Mouse (Mus musculus) granulocyte monocyte progenitor cell, adult 5-6 weeks (primary cell): ENCODE measurements around the gene Togaram1. TPM values are rescaled to one million over a fixed set of nuclear protein-coding genes. Genes with fewer than 3 reads are reported as not detected.
A peak's percentile ranks its signal among the peaks of the same experiment; 100 is the strongest.

Experiments
- ATAC-seq: replicated peaks from 2 replicates; pipeline ENCODE4 v1.8.0; 2016; ENCODE audit warnings: mild to moderate bottlenecking, moderate TSS enrichment, inconsistent platforms; ENCODE audit not compliant: poor library complexity, severe bottlenecking
- total RNA-seq, 2 experiments: library from RNA; stranded (forward) in 1 of 2; stranded (reverse) in 1 of 2; fragments of 200-712, 200-1000 nt in 1 of 2; fragments of >200 nt in 1 of 2; fragmentation: Nextera tagmentation in 1 of 2; gene quantifications; 2 replicates each; pipeline ENCODE4 v1.2.3; 2014 to 2017

Gene Togaram1
- total RNA-seq (2014; fragmentation: Nextera tagmentation) (24.3 and 29.4 TPM in 2 replicates), total RNA-seq (2017) (29.2 and 64.3 TPM in 2 replicates)

DNA sequence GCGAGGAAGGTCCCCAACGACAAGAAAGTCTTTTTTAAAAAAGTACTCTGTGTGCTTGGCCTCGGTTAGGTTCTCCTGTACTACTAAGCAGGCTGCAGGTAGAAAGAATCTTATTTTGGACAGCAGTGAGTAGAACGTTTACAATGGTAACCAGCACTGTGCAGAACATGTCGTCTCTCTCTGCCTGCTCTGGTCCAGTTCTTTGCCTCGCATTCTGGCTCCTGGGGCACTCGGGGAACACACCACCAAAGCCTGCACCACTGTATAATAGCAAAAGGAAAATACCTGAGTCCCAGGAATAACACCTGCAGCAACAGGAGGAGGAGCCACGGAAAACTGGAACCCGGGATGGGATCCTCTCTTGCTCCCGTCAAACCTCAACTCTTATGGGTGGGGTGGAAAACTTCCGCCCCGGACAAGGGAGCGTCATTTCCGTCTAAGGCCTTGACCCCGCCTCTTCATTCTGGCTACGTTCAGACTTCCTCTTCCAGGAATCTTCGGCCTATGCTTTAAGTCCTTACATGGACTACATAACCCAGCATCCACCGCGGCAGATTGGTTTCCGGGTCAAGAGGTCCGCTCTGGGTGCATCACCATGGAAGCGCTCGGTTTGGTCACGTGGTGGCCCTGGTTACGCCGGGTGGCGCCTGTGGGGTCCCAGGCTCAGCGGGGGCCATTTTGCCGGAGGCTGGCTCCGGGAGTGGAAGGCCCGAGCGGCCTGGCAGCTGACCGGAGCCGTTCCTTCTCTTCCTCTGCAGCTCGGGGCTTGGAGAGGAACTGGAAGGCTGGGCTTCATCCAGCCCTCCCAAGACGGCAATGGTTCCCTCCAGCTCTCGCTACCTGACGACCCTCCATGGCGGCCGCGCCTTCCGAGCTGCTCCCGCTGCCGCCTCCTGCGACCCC, at the start of gene Togaram1, which contains the start of gene Klhl28:
Gene Togaram1 (plus strand): TSS at position 681 of the 903 bp plus-strand sequence.
Gene Klhl28 (minus strand): TSS at position 411 of the 903 bp plus-strand sequence.
- peak; percentile 88 for ATAC-seq

DNA sequence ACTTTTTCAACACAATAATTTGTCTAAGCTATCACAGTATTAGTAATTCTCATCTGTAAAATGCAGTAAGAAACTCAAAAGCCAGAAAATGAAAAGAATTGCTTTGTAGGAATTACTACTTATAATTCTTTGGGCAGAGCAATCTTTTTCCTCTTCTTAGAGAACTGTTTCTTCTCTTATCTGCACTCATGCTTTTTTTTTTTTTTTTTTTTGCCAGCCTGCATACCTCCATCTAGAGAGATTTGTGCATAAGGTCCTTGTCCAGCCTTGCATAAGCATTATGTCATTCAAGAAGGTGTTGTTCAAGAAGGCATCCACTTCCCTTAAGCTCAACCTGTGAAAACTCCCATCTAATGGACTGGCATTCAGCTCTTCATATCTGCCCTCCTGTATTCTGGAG, 48.9 kb upstream of the Togaram1 start:
- ATAC-seq, result no peak

DNA sequence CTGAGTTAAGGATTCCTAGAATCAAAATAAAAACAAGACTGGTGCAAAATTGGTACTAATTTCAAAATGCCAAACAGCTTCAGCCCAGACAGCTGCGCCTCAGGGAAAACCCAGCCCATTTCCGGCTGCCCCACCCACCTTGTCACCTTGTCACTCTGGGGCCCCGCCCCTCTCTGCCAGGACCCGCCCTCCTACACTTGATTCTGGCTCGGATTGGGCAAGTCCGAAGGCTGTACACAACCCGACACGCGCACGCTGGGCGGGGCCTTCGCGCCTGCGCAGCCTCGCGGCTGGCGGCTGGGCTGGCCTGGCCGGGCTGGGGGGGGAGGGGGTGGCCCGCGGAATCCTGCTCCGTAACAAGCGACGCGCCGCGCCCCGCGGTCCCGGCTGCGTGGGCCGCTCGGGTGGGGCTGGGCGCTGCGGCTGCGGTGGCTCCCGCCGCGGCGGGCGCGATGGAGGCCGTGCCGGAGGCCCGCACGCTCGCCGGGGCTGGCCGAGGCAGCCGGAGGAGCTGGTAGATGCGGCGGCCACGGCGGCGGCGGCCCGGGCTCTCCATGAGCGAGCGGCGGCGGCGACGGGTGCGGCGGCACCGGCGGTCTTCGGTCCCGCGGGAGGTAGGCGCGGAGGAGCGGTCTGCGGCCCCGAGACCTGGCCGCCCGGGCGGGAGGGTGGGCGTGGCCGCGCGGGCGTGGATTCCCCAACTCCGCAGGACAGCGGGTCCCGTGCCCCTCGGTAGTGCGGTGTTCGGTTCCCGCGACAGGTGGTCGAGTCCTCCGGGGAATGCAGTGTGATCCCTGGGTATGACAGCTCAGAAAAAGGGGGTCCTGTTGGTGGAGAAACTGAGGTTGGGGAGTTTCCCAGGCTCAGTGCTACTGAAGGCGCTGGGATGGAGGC, 47.8 kb upstream of the Togaram1 start, which contains the start of gene Gm527:
Gene Gm527 (plus strand): TSS at position 329 of the 894 bp plus-strand sequence.
- ATAC-seq, result peak; percentile 100

DNA sequence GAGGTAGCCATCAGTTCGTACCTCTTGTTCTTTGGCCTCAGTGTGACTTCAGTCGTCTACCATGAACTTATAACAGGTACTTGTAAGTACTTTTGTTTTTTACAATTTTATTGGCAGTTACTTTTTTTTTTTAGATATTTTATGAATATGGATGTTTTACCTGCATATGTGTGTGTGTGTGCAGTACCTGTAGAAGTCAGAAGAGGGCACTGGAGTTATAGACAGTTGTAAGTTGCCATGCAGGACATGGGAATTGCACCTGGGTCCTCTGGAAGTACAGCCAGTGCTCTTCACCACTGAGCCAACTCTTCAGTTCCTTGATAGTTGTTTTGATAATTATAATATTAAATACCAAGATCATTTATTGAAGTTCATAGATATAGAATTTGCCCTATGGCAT, 28.1 kb upstream of the Togaram1 start:
- ATAC-seq, result peak; percentile 79

DNA sequence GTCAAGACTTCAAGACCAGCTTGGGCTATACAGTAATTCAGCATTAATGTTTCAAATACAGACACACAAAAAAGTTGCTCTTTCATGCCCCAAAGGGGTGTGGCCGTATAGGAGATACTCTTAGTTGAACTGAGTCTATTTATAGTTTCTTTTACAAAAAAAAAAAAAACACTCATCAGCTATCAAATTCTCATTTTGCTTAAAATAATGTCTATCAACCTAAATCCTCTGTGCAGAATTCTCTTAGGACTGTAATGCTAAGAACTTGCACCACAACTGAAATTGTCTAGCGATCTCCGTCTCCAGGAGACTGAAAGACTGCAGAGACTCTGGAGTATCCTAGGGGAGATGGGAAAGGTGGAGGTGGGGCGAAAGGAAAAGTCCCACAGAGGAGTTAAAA, 1.0 kb upstream of the Togaram1 start:
- no peak for ATAC-seq

DNA sequence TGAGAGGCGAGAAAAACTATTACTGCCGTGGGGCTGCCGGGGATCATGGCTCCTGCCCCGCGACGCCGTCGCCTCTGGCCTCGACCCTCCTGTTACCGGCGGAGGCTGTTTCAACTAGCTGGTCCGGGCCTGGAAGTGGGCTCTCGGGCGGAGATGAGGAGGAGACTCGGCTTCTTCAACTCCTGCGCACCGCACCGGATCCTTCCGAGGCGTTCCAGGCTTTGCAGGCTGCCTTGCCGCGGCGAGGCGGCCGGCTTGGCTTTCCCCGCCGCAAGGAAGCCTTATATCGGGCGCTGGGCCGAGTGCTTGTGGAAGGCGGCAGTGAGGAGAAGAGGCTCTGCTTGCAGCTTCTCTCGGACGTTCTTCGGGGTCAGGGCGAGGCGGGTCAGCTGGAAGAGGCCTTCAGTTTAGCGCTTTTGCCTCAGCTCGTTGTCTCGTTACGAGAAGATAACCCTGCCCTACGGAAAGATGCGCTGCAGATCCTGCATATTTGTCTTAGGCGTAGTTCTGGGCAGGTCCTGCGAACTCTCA, 562 bp downstream of the Togaram1 start:
- ATAC-seq, result peak; percentile 21

DNA sequence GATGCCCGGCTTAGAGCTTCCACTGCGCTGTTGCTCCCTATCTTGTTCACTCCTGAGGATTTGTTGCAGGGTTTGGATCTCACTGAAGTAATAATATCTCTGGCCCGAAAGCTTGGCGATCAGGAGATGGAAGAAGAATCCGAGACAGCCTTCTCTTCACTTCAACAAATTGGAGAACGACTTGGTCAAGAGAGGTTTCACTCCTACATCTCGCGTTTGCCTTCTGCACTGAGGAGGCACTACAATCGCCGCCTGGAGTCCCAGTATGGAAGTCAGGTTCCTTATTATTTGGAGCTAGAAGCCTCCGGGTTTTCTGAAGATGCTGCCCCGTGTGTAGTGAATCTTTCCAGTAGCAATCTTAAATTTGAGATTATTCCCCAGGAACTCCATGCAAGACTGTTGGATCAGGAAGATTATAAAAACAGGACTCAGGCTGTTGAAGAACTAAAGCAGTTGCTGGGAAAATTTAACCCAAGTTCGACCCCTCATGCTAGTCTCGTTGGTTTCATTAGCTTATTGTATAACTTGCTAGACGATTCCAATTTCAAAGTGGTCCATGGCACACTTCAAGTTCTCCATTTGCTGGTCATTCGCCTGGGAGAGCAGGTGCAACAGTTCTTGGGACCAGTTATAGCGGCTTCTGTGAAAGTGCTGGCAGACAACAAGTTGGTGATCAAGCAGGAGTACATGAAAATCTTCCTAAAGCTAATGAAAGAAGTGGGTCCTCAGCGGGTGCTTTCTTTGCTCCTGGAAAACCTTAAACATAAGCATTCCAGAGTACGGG, 1.2 kb downstream of the Togaram1 start:
- peak; percentile 16 for ATAC-seq

DNA sequence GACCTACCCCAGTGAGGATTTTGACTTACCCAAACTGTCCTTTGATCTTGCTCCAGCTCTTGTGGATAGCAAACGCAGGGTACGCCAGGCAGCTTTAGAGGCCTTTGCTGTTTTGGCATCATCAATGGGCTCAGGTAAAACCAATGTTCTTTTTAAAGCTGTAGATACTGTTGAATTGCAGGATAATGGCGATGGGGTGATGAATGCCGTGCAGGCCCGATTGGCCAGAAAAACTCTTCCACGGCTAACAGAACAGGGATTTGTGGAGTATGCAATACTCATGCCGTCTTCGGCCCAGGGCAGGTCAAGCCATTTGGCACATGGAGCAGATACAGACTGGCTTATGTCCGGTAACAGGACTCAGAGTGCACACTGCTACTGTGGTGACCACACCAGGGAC, 1.9 kb downstream of the Togaram1 start:
- no peak for ATAC-seq

DNA sequence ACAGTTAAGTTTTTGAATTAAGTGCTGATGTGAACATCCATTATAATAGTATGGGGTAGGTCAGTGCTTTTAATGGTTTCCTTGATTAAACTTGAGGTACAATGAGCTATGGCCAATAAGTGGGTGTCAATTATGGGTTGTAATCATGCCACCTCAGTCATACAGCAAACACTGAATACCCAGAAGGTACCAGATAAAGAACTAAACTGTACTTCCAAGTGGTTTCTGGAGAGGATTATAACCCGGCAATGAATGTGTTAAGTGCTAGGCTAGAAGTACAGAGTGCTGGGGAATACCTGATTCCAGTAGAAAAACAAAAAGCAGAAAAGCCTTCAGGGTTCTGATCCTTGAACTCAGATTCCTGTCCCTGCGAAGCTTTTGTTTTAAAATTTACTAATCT, 2.5 kb downstream of the Togaram1 start:
- no peak for ATAC-seq

DNA sequence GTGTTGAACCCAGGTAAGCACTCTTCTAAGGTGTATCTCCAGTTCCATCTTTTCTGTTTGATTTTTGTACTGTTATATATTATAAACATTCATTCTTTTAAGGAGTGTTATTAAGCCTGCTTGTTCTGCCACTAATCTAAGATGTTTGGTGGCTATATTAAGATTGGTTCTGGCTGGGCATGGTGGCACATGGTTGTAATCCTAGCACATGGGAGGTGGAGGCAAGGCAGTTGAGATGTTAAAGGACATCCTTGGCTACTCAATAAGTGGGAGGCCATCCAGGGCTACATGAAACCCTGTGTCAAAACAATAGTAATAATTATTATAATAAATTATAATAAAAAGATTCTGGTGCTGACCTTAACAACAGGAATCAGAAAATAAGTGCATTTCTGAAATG, 5.8 kb downstream of the Togaram1 start:
- ATAC-seq, result no peak

DNA sequence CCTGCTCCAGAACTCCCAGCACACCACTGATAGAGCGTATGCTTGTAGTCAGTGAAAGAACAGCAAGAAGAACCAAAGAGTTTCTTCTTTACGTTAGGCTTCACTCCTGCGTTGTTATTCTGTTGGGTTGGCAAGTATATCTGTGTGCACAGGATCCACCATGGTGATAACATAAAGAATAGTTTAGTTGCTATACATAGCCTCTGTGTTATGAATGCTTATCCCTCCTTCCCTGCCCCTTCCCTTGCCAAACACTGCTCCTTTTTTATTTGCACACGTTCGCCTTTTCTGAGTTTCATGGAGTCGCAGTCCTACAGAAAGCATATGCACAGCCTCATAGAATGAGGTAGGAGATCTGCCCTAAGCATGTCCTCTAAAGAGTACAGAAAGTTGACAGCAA, 6.5 kb downstream of the Togaram1 start:
- no peak for ATAC-seq

DNA sequence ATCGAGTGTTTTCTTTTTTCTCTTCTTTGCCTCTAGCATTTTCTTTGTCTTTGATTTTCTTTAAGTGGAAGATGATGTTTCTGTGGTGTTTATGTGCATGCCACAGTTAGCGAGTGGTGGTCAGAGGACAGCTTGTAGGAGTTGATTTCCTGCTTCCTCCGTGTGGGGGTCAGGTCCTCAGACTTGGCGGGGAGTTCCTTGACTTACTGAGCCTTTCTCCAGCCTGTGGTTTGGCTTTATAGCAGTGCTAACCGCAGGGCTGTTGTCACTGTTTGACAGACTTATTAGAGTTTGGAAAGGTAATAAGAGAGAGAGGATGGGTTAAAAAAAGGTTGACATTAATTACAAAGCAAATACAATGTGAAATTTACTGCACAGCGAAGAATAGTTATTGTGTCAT, 10.0 kb downstream of the Togaram1 start:
- ATAC-seq, result peak; percentile 95

DNA sequence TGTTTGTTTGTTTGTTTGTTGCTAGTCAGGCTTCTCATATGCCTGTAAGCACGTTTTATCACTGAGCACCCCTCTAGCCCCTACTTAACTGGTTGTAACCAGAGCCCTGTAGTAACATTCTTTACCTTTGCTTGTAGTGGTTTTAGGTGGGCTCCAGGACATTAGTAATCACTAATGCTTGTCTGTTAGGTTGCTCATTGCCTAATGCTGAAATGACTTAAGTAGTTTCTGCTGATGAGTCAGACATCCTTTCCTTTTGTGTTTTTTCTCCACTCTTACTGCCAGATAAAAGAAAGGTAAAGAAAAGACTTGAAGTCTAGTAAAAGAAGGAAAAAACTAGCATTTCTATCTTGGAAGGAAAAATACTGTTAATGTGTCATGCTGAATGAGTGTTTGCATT, 10.6 kb downstream of the Togaram1 start:
- ATAC-seq, result peak; percentile 54

DNA sequence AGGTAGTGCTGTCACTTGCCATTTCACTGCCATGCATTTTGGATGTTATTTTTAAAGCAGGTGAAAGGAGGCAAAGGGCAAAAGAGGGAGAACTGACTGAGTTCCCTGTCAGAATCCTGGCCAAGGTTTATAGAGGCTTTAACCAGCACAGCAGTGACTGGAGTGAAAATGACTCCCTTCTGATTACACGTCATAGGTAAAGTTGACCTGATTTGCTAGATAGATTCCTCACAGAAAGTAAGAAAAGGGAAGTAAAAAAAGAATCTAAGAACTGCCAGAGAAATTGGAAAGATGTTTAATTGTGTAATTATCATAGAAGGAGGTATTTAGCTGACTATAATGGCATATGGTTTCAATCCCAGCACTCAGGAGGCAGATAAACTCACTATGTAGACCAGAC, 11.9 kb downstream of the Togaram1 start:
- ATAC-seq, result peak; percentile 31

DNA sequence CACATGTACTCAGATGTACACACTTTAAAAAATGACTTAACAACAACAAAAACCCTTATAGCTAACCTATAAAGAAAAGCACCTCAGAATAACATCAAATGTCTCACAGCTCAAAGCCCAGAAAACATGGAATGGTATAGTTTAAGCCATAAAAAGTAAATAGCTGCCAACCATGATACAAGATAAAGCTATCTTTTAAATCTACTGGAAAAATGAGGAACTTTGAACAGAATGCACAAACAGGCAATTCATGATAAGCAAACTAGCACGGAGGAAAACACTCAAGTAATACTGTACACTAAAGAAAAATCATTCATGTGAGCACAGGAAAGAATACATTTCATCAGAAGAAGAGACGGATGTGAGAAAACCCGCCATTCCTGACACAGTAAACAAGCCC, 42.1 kb downstream of the Togaram1 start:
- no peak for ATAC-seq

DNA sequence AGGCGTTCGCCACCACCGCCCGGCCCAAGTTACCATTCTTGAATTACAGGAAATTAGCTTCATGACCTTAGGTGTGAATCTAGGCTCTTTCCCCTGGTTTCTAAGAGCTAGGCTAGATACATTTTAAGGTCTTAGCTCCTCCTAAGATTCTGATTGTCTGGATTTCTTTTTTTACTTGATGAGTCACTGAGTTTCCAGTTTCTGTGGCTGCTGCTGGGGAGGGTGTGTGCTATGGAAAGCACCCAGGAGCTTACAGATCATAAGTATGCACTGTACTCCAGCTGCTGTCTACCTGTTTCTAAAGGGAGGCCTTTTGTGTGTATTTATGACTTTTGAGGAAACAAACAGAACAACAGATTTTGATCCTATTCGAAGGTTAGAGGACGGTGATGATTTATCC, 57.2 kb downstream of the Togaram1 start:
- ATAC-seq, result no peak

DNA sequence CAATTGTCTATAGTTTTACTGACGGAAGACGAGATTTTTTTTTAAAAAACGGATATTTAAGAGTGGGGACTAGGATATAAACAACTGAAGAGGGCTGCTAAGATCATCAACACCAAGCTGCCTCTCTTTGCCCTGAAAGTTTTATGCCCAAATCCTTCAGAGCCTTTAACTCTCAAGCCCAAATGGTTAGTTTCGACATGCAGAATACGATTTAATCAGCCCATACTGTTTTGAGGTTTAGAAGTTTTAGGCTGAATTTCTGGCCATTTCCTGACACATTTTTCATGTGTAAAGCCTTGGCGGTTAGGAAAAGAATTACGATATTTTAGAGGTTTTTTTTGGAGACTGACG, 70.2 kb downstream of the Togaram1 start:
- ATAC-seq, result peak; percentile 2; the same call in 1 of the 2 replicates

DNA sequence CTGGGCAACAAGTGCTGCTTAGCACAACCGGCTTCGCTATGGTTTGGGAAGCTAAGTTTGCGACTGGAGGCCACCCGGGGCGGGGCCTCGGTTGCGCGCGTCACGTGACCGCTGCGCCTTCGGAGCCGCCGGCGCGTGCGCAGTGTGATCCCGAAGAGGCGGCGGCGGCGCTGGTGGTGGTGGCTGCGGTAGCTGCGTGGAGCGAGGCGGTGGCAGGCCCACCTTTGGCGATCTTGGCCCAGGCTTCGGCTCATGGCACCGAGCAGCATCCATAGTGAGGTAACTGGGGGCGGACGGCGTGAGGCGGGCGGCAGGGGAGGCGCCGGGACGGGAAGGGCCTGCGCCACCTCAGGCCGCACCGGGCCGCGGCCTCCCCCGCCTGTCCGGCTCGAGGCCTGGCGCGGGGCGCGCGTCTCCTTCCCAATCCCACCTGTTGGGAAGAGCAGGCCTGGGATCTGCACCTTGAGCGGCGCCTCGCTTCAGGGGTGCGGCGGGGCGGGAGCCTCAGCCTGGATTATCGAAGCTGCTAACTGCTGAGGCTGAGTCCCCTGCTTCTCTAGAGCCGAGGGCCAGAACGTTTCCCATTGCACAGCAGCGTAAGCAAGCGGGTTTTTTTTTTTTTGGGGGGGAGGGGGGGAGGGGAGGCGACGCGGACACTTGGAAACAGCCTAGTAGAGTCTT, 70.7 kb downstream of the Togaram1 start, which contains the start of gene Prpf39:
Gene Prpf39 (plus strand): TSS at position 144 of the 681 bp plus-strand sequence.
- peak; percentile 80 for ATAC-seq

DNA sequence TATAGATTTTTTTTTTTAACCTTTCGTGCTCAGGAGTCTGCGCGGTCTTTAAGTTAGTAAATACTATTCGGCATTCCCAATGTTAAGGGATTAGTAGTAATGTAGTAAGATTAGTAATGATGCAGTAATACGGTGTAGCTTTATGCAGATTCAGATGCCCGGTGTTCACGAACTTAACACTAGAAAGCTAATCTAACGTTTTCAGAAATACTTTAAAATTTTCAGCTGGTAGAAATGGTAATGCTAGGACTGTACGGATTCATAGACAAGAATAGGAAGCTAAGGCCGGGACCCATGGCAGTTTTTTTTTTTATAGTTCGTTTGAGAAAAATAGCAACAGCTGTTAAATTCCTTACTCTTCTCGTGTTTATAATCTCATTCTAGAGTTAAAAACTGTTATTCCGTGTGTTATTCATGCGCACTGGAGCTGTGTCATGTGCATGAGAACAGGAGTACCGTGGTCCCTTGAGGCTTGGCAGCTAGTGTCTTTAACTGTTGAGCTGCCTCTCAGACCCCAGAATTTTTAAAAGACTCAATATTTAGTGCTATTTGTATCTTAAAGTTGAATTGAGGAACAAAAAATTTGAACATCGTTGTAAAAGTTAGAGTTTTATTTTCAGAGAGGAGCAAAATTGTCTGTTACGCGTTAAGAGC, 71.4 kb downstream of the Togaram1 start:
- ATAC-seq, result no peak
